Mouse (Mus musculus): Measurements from ENCODE around the gene Ppp1r12b. TPM values are rescaled to one million over a fixed set of nuclear protein-coding genes. Genes with fewer than 3 reads are reported as not detected.

The Ppp1r12b gene
- 1 to 10 TPM; 2.7 to 2.8 TPM for polyA plus RNA-seq (2017; shearing (Covaris generic))

GRCm38 (mm10) chr1:134955637-134956176 lies at the start of gene Ppp1r12b:
Ppp1r12b (minus strand) TSS chr1:134955942.
- ATAC-seq, result peak; percentile 99

- ATAC-seq, result no peak
Observed at GRCm38 (mm10) chr1:135003346-135003745, 47.6 kb upstream of the Ppp1r12b start.

GRCm38 (mm10) chr1:135000527-135000926 lies 44.8 kb upstream of the Ppp1r12b start:
- no peak for ATAC-seq

GRCm38 (mm10) chr1:134998231-134998630 lies 42.5 kb upstream of the Ppp1r12b start:
- no peak for ATAC-seq

- no peak for ATAC-seq
Observed at GRCm38 (mm10) chr1:134997568-134997967, 41.8 kb upstream of the Ppp1r12b start.

- ATAC-seq, result no peak
Observed at GRCm38 (mm10) chr1:134996471-134996870, 40.7 kb upstream of the Ppp1r12b start.

GRCm38 (mm10) chr1:134995954-134996353 lies 40.2 kb upstream of the Ppp1r12b start:
- ATAC-seq, result no peak

GRCm38 (mm10) chr1:134995437-134995836 lies 39.7 kb upstream of the Ppp1r12b start:
- no peak for ATAC-seq

GRCm38 (mm10) chr1:134994739-134995138 lies 39.0 kb upstream of the Ppp1r12b start:
- ATAC-seq, result no peak

- no peak for ATAC-seq
Observed at GRCm38 (mm10) chr1:134992046-134992645, 36.4 kb upstream of the Ppp1r12b start.

GRCm38 (mm10) chr1:134989372-134989771 lies 33.6 kb upstream of the Ppp1r12b start:
- peak; percentile 49 for ATAC-seq

- no peak for ATAC-seq
Observed at GRCm38 (mm10) chr1:134987962-134988341, 32.2 kb upstream of the Ppp1r12b start.

GRCm38 (mm10) chr1:134987173-134987961 lies 31.6 kb upstream of the Ppp1r12b start:
- ATAC-seq, result peak; percentile 36

GRCm38 (mm10) chr1:134972920-134973319 lies 17.2 kb upstream of the Ppp1r12b start:
- no peak for ATAC-seq

GRCm38 (mm10) chr1:134965430-134965829 lies 9.7 kb upstream of the Ppp1r12b start:
- no peak for ATAC-seq

- ATAC-seq, result peak; percentile 48
Observed at GRCm38 (mm10) chr1:134962821-134963220, 7.1 kb upstream of the Ppp1r12b start.

GRCm38 (mm10) chr1:134962053-134962803 lies 6.5 kb upstream of the Ppp1r12b start, which contains the start of gene Ube2t:
Ube2t (plus strand) TSS chr1:134962565.
- ATAC-seq, result peak; percentile 100

GRCm38 (mm10) chr1:134960634-134961033 lies 4.9 kb upstream of the Ppp1r12b start:
- ATAC-seq, result no peak

GRCm38 (mm10) chr1:134955050-134955636 lies 599 bp downstream of the Ppp1r12b start:
- no peak for ATAC-seq

GRCm38 (mm10) chr1:134949946-134950345 lies 5.8 kb downstream of the Ppp1r12b start:
- ATAC-seq, result no peak

GRCm38 (mm10) chr1:134947590-134947989 lies 8.2 kb downstream of the Ppp1r12b start:
- ATAC-seq, result no peak

GRCm38 (mm10) chr1:134942898-134943297 lies 12.8 kb downstream of the Ppp1r12b start:
- no peak for ATAC-seq

GRCm38 (mm10) chr1:134940863-134941262 lies 14.9 kb downstream of the Ppp1r12b start:
- ATAC-seq, result no peak
